Mouse (Mus musculus) liver, postnatal 0 days (tissue): ENCODE data around the gene P4hb. TPM values are rescaled to one million over a fixed set of nuclear protein-coding genes. Genes with fewer than 3 reads are reported as not detected.
"Not testable (repeated sequence)": the region's sequence is repeated elsewhere in the genome, so short reads cannot be mapped to it uniquely, and the experiment has no call there.

Source experiments
- ATAC-seq: fragments of 200-750 bp; cut with Nextera tagmentation; 2 replicates; pipeline ENCODE4 v1.8.0; 2017; ENCODE audit warnings: mild to moderate bottlenecking, moderate library complexity
- DNase-seq: peaks from one replicate; pipeline ENCODE4 v3.0.0-alpha.2; 2016
- H3K27ac ChIP-seq: fragments of 300-500 bp; sonication (generic); 2 replicates; pipeline ENCODE4 v1.5.1; 2014; ENCODE audit warnings: antibody characterized with exemption, moderate library complexity, mild to moderate bottlenecking, low read depth
- H3K27me3 ChIP-seq: fragments of 300-500 bp; sonication (generic); 2 replicates; pipeline ENCODE4 v1.6.1; 2014; ENCODE audit warnings: low read length, control low read depth, mixed read lengths; ENCODE audit not compliant: insufficient read depth
- H3K36me3 ChIP-seq: fragments of 300-500 bp; sonication (generic); replicated peaks from 2 replicates; pipeline ENCODE4 v1.6.1; 2014; ENCODE audit warnings: mild to moderate bottlenecking, control low read depth, low read length, moderate library complexity, mixed read lengths; ENCODE audit not compliant: insufficient read depth
- H3K4me1 ChIP-seq: fragments of 300-500 bp; sonication (generic); 2 replicates; pipeline ENCODE4 v1.6.1; 2014; ENCODE audit warnings: antibody characterized with exemption, mild to moderate bottlenecking, control low read depth; ENCODE audit not compliant: insufficient read depth
- H3K4me2 ChIP-seq: fragments of 300-500 bp; sonication (generic); 2 replicates; pipeline ENCODE4 v1.6.1; 2014; ENCODE audit warnings: low read depth, mild to moderate bottlenecking, low read length, moderate library complexity, mixed read lengths
- H3K4me3 ChIP-seq: fragments of 300-500 bp; sonication (generic); 2 replicates; pipeline ENCODE4 v1.5.1; 2014; ENCODE audit warnings: low read depth, low read length
- H3K9ac ChIP-seq: fragments of 300-500 bp; sonication (generic); replicated peaks from 2 replicates; pipeline ENCODE4 v1.6.1; 2014; ENCODE audit warnings: mild to moderate bottlenecking, moderate library complexity
- H3K9me3 ChIP-seq: fragments of 300-500 bp; sonication (generic); 2 replicates; pipeline ENCODE4 v1.6.1; 2016; ENCODE audit warnings: mild to moderate bottlenecking, control low read depth, low read length, mixed read lengths
- CTCF ChIP-seq: sonication (generic); IDR thresholded peaks from 2 replicates; pipeline ENCODE4 v1.5.1; 2016; ENCODE audit warnings: antibody characterized with exemption, low read depth
- EP300 ChIP-seq: IDR thresholded peaks from 2 replicates; pipeline ENCODE4 v1.6.1; 2016; ENCODE audit warnings: antibody characterized with exemption, low read depth, mild to moderate bottlenecking
- WGBS: fragments of 180-500 bp; shearing (Covaris S2); extraction: QIAGEN DNeasy Blood & Tissue Kit; methylation state at CpG from one replicate; pipeline ENCODE4 v1.1.7; 2014; ENCODE audit not compliant: insufficient replicate concordance; 5-methylcytosine and 5-hydroxymethylcytosine counted together
- polyA plus RNA-seq: library from polyadenylated mRNA; unstranded; fragments of >200 nt; fragmentation: Nextera tagmentation; extraction: Ambion mirVana; gene quantifications from 2 replicates; pipeline ENCODE4 v1.2.1, GENCODE M21; 2015

Gene P4hb
- polyA plus RNA-seq, 1 experiment from 2014 or later: 697 TPM

GRCm38 (mm10) chr11:120583937-120584336 is 10.9 kb upstream of the P4hb start:
- no peak overlapping the region for H3K27ac ChIP-seq
- H3K36me3 ChIP-seq: peaks cover 32% of the 10 kb centered on the region
- no peak overlapping the region for H3K4me3 ChIP-seq
- DNase-seq: no peak
- WGBS: 88% methylated on average over 1 of the region's 1 CpGs
- no peaks in the 10 kb centered on the region for H3K9me3 ChIP-seq
- no peak for ATAC-seq
- H3K4me2 ChIP-seq: no peak overlapping the region
- H3K4me1 ChIP-seq: peaks cover 28% of the 10 kb centered on the region
- H3K9ac ChIP-seq: no peak overlapping the region
- no peaks in the 10 kb centered on the region for H3K27me3 ChIP-seq
- no peak for TF ChIP-seq EP300
- no peak for TF ChIP-seq CTCF

- H3K4me3 ChIP-seq, H3K27ac ChIP-seq, H3K9me3 ChIP-seq, ATAC-seq, DNase-seq, H3K4me2 ChIP-seq, H3K9ac ChIP-seq, H3K27me3 ChIP-seq: not testable (repeated sequence)
- Histone ChIP-seq H3K4me1 (peaks cover 38% of the 10 kb centered on the region), H3K36me3 (peaks cover 34% of the 10 kb centered on the region)
- WGBS: 80% methylated on average over 2 of the region's 2 CpGs
These were observed 9.9 kb upstream of the P4hb start for GRCm38 (mm10) chr11:120582982-120583293.

GRCm38 (mm10) chr11:120582268-120582981 is 9.4 kb upstream of the P4hb start:
- Histone ChIP-seq H3K4me2 (peak overlapping the region; percentile 90), H3K4me1 (peaks cover 39% of the 10 kb centered on the region), H3K4me3 (peak overlapping the region; percentile 76), H3K9me3 (no peaks in the 10 kb centered on the region), H3K27ac (peak overlapping the region; percentile 94), H3K9ac (peak overlapping the region; percentile 90), H3K36me3 (peaks cover 37% of the 10 kb centered on the region), H3K27me3 (no peaks in the 10 kb centered on the region)
- TF ChIP-seq EP300 (no peak), CTCF (peak; percentile 75)
- DNase-seq (peak; percentile 47), ATAC-seq (no peak)
- 63% methylated on average over 8 of the region's 8 CpGs for WGBS

DNA sequence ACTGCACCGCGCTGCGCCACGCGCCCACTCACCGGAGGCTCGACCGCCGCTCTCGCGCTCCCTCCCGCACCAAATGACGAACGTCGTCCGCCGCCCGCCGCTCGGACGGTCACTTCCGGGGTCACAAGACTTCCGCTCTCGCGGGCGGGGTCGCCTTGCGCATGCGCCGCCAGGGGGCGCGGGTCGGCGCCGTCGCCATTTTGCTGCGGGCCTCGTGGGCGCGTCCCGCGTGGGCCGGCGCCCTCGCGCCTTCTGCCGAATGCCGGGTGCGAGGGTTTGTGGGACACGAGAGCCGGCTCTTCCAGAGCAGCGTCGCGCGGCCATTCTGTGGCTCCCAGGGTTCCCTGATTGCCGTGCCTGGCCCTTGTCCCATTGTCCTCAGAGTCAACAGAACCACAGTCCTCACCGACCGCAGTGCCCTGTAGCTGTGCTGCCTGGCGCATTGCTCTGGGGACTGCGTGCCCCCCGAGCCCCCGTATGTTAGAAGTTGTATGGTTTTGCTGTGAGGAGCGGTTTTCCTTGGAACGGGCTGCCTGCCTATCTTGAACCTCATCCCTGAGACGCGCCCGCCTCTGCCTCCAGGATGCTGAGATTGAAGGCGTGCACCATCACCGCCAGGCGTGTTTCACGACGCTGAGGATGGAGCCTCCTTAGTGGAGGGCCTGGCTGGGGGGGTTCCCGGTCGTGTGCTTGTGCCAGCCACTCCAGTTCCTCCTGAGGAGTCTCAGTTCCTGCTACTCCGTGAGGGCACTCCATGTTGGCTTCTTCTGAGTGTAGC is 8.6 kb upstream of the P4hb start, which contains the start of gene Arhgdia:
Gene Arhgdia (minus strand): TSS at position 135 of the 778 bp plus-strand sequence.
- peak within 1 kb of the TSS; percentile 90 for H3K4me2 ChIP-seq
- H3K4me3 ChIP-seq: peak within 1 kb of the TSS; percentile 76
- WGBS: 4% methylated on average over 52 of the region's 75 CpGs
- peaks cover 39% of the 10 kb centered on the region for H3K4me1 ChIP-seq
- H3K9me3 ChIP-seq: no peaks in the 10 kb centered on the region
- peak; percentile 90 for DNase-seq
- TF ChIP-seq EP300 (no peak), CTCF (peak; percentile 65)
- no peaks in the 10 kb centered on the region for H3K27me3 ChIP-seq
- H3K9ac ChIP-seq: peak within 1 kb of the TSS; percentile 90
- H3K36me3 ChIP-seq: peaks cover 35% of the 10 kb centered on the region
- peak; percentile 58 for ATAC-seq
- peak within 1 kb of the TSS; percentile 94 for H3K27ac ChIP-seq

- WGBS: under 1% methylated on average over 30 of the region's 44 CpGs
- Histone ChIP-seq H3K9ac (peak overlapping the region; percentile 90), H3K4me1 (peaks cover 39% of the 10 kb centered on the region), H3K4me2 (peak overlapping the region; percentile 90), H3K27me3 (no peaks in the 10 kb centered on the region), H3K4me3 (peak overlapping the region; percentile 76), H3K9me3 (no peaks in the 10 kb centered on the region), H3K27ac (peak overlapping the region; percentile 94), H3K36me3 (peaks cover 27% of the 10 kb centered on the region)
- ATAC-seq: peak; percentile 48
- DNase-seq: peak; percentile 69
- TF ChIP-seq EP300: no peak
These were observed 7.8 kb upstream of the P4hb start for GRCm38 (mm10) chr11:120580871-120581331.

DNA sequence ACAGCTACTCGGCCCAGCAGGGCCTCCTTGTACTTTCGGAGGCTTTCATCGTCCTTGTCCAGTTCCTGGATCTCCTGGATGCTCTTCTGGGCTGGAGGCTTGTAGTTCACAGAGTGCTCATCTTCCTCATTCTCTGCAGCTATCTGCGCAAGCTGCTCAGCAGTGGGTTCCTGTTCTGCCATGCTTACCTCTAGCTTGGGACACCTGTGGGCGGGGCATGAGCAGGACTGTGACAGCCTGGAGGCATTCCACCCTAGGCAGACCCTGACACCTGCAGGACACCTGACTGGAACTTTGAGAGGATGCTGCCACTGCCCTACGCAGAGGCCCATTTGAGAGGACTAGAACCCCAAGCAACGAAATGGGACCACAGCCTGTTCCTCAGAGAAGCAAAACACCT is 7.1 kb upstream of the P4hb start:
- WGBS: 39% methylated on average over 7 of the region's 7 CpGs
- Histone ChIP-seq H3K36me3 (peaks cover 24% of the 10 kb centered on the region), H3K4me2 (peak overlapping the region; percentile 90), H3K27ac (peak overlapping the region; percentile 94), H3K27me3 (no peaks in the 10 kb centered on the region), H3K9me3 (no peaks in the 10 kb centered on the region), H3K9ac (peak overlapping the region; percentile 90), H3K4me3 (peak overlapping the region; percentile 76), H3K4me1 (peaks cover 39% of the 10 kb centered on the region)
- no peak; the same call in 1 of the 2 replicates for TF ChIP-seq CTCF
- no peak for TF ChIP-seq EP300
- DNase-seq: peak; percentile 67
- no peak for ATAC-seq
